Mouse (Mus musculus) lung, postnatal 36 days (tissue): ENCODE measurements around the gene Atp6v0b.
A peak's percentile ranks its signal among the peaks of the same experiment; 100 is the strongest.

Experiments
- DNase-seq: peaks from one replicate; pipeline ENCODE4 v3.0.0; 2022; ENCODE audit warnings: mixed read lengths

Atp6v0b gene

DNA sequence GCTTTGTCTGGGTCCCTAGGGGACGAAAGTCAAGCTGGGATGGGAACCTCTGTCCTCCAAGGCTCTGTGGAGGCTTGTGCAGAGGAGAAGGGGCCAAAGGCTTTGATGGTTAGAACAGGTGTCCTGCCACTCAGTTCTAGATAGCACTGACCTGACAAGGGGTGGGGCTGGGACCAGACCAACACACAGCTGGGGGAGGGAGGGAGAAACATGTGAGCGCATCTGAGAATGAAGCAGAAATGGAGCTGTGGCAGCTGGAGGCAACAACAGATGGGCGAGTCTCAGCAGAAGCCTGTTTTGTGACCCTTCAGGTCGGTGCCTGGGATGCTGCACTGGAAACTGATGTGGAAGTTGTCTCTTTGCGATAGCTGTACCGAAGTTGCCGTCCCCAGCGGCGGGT is 17.8 kb downstream of the Atp6v0b start:
- no peak for DNase-seq

DNA sequence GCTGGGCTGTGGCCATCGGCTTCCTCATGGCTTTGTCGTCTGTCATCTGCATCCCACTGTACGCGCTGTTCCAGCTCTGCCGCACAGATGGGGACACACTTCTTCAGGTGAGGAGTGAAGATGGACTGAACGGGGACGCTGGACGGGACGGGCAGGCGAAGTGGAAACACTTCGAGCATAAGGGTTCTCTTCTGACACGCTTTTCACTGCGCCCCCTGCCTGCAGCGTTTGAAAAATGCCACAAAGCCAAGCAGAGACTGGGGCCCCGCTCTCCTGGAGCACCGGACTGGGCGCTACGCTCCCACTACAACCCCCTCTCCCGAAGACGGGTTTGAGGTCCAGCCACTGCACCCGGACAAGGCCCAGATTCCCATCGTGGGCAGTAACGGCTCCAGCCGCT is 19.3 kb downstream of the Atp6v0b start:
- peak; percentile 70 for DNase-seq

- no peak for DNase-seq
Measured at GRCm38 (mm10) chr4:117867000-117867399, 20.1 kb downstream of the Atp6v0b start.

DNA sequence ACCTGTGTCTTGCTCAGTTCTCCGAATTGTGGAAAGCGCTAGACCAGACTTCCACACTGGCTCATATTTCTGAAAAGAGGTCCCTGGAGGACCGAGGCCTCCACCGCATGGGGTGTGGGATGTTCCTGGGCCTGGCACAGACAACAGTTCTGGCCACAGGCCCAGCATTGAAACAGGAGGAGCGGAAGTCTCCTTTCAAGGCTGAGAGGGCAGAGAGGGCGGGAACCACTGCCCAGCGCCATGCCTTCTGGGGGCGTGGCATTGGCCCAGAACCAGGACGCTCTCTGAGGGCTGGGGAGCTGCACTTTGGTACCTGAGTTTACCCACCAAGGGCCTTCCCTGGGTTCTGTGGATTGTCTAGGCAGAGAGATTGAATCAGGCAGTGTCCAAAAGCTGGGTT is 21.1 kb downstream of the Atp6v0b start:
- peak; percentile 90 for DNase-seq

DNA sequence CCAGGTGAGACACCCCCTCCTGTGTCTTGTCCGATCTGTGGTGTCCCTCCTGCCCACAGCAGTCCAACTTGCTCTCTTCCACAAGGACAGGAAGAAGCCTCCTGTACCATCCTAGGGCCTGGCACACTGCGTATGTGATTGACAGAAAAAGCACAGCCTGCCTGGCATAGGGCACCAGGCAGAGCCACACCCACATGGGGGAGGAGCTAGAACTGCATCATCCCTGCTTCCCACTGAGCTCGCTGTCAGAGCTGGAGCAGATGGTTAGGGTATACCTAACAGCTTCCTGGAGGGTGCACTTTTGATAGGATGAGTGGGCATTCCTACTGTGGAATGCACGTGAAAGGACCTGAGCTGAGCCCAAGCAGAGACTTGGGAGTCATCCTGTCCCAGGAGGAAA is 24.3 kb downstream of the Atp6v0b start:
- DNase-seq = peak; percentile 55

GRCm38 (mm10) chr4:117860570-117860969 is 26.6 kb downstream of the Atp6v0b start:
- no peak for DNase-seq

GRCm38 (mm10) chr4:117858794-117859193 is 28.3 kb downstream of the Atp6v0b start:
- peak; percentile 56 for DNase-seq

DNA sequence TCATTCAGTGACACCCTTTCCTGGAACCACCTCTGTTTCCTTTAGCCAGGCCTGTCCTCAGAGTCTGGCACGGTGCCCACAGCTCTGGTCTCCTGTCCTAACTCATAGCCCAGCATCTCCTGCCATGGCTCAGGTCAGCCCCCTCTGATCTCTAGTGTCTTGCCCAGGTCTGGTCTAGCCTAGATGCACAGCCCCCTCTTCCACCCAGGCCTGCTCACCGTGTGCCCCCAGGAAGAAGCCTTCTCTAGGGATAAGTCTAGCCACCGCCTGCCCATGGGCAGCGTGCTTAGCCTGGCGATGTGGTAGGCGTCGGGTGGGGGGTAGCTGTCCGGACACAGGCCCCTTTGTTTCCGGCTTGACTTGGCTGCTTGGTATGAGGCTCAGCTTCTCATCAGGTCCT is 32.0 kb downstream of the Atp6v0b start:
- peak; percentile 31 for DNase-seq

- peak; percentile 56 for DNase-seq
Measured at GRCm38 (mm10) chr4:117852152-117852868, 34.8 kb downstream of the Atp6v0b start.

GRCm38 (mm10) chr4:117850871-117851270 is 36.3 kb downstream of the Atp6v0b start:
- no peak for DNase-seq

GRCm38 (mm10) chr4:117850176-117850575 is 37.0 kb downstream of the Atp6v0b start:
- no peak for DNase-seq

GRCm38 (mm10) chr4:117849506-117849905 is 37.6 kb downstream of the Atp6v0b start:
- no peak for DNase-seq

DNA sequence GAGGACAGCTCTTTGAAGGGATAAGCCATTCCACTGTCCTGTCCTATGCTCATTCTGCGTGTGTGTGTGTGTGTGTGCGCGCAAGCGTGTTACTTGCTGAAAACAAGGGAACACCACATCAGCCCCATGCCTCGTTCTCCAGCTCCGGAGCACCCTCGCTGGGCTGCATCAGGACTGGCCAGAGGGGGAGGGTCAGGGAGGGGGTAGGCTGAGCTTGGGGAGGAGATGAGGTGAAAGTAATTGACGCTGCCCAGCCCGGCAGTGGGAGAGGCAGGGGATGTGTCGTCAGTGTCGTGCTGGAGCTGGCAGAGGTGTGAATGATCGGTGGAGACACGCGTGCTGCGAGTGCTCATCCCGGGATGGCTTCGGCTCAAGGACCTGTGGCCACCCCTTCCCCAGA is 38.1 kb downstream of the Atp6v0b start:
- no peak for DNase-seq

- DNase-seq = no peak
Measured at GRCm38 (mm10) chr4:117847011-117847410, 40.1 kb downstream of the Atp6v0b start.

DNA sequence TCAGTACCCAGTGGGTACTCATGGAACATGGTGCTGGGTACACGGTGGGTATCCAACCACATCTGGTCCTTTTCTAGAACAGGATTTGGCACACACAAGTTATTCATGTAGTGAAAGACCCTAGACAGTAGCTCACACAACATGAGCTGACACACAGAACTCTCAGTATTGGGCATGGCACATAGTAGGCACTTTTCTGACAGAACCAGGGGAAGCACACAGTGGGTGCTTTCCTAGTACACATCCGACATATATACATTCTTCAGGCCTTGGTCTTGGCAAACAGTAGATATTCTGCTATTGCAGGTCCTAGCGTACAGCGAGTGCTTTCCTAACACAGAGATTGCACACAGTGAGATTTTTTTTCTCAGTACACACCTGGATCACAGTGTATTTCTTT is 40.9 kb downstream of the Atp6v0b start:
- no peak for DNase-seq

DNA sequence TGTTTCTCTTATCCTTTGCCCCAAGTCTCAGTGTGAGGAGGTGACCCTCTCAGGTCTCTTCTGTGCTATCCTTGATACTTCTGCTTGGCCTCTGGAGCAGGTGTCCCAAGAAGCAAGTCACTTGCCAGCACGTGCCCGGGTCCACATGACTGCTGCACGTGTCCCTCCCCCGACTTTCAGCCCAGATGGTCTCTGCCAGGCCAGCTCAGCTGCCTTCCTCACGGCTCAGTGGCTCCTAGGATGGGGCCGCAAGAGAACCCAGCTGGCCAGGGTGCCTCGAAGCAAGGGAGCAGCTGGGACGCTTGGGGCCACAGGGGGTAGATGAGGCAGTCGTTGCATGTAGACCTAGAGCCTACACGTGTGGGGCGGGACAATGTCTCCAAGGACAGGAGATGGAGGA is 41.8 kb downstream of the Atp6v0b start:
- no peak for DNase-seq

GRCm38 (mm10) chr4:117844467-117844866 is 42.7 kb downstream of the Atp6v0b start:
- no peak for DNase-seq

- no peak for DNase-seq
Measured at GRCm38 (mm10) chr4:117843101-117843500, 44.0 kb downstream of the Atp6v0b start.

- peak; percentile 21 for DNase-seq
Measured at GRCm38 (mm10) chr4:117841566-117841965, 45.6 kb downstream of the Atp6v0b start.

- DNase-seq = peak; percentile 74
Measured at GRCm38 (mm10) chr4:117840821-117841220, 46.3 kb downstream of the Atp6v0b start.

- DNase-seq = no peak
Measured at GRCm38 (mm10) chr4:117839366-117839765, 47.8 kb downstream of the Atp6v0b start.

DNA sequence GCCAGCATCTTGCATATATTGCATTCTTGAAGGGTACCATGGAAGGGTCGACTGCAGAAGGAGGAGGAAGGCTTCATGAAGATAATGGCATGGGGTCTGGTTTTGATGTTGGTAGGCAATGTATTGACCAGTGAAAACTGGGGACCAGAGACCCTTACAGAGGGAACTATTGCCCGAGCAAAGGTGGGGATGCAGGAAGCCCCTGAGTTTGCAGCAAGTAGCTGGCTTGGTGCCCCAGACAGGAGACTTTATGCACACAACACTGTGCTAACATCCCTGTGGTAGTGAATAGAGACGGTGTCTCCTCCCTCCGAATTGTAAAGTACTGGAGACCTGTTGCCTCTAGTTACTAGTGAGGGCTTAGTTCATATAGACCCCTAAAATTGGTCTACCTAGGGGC is 49.9 kb downstream of the Atp6v0b start:
- no peak for DNase-seq

DNA sequence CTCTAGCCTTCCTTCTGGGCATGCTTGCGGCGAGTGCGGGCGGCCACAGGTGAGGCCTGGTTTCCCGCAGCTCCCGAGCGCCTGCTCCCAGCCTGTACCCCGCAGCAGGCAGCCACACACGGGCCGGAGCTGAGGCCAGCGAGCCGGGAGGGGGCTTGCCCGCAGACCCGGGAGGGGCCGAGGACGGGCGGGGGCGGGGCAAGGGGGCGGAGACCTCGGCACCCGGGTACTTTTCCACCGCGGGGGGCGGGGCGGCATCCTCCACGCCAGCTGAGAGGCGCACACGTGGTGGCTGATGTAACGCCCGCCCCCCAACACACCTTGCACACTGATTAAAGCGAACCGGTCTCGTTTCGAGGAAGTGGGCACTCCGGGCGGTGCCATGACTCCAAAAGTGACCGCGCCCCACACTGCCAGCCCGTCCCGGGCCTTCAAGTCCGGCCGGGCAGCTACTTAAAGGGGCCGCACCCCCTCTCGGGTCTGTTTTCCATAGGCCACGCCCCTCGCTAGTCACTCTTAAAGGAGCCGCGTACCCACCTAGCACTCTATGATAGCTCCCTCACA is 50.8 kb downstream of the Atp6v0b start:
- peak; percentile 96 for DNase-seq

- peak; percentile 28 for DNase-seq
Measured at GRCm38 (mm10) chr4:117835531-117836111, 51.5 kb downstream of the Atp6v0b start.
